Mouse (Mus musculus): ENCODE data around the gene Myoz1.
A peak's percentile ranks its signal among the peaks of the same experiment; 100 is the strongest.

The Myoz1 gene

DNA sequence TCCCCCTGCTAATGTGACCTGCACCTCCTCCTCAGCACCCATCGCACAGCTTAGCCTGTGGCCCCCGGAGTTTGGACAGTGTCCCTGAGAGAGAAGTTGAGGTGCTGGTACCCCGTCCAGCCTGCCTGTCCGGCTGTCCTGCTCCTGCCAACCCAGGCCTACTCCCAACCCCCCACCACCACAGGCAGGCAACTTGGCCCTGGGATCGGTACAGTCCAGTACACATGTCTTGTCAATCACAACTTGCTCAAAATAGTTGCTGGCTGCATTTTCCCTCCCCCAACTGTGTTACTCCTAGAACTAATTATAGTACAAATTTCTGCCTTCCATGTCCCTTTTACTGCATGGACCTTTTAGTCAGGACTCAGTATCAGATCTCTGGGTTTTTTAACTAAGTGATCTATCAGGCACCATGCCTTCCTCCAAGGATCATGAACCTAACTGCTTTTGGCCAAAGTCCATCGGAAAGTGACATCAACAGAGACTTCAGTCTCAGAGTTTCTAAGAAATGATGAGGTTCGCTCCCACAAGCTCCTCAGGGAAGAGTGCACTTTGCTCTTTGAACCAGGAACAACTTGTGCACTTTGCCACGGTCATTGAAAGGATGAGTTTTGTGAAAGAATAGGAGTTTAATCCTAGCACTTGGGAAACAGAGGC, 11.9 kb upstream of the Myoz1 start, which contains the start of gene Synpo2l:
Gene Synpo2l, minus strand, starts transcription at position 201 of the 657 bp plus-strand sequence.
- no peak for DNase-seq

DNA sequence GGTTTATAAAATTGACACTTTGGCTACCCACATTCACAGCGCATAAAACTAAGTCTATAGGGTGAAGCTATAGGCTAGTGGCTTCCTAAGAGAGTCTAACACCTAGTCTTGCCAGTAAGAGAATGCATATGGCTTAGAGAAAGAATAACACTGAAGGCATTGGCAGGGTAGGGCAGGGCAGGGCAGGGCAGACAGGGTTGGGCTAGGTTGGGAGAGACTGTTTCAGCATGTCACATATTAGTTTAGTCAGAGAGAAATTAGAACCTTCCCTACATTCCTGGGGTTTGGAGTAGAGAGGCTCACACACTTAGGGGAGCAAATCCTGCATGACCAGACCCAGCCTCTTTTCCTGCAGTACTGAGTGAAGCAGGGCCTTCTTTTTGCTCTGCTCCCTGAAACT, 11.1 kb upstream of the Myoz1 start:
- DNase-seq = no peak

DNA sequence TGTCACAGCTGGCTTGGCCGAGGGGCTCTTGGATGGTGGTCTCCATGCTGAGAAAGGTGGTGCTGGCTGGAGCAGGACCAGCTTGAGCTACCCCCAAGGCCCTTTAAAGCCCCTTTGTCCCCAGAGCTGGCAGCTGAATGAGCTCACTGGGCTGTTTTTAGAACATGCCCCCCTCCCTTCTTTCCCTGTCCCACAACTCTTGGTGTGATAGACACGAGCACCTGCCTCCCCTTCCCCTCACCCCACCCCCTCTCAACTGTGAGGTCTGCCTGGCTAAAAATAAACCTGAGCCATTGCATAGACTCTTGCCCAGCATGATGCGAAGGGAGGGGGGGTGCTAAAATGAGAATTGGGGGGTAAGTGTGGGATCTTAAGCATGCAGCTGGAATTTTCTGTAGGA, 8.1 kb upstream of the Myoz1 start:
- no peak for DNase-seq

- no peak for DNase-seq
These were observed 7.3 kb upstream of the Myoz1 start for GRCm38 (mm10) chr14:20663601-20664000.

DNA sequence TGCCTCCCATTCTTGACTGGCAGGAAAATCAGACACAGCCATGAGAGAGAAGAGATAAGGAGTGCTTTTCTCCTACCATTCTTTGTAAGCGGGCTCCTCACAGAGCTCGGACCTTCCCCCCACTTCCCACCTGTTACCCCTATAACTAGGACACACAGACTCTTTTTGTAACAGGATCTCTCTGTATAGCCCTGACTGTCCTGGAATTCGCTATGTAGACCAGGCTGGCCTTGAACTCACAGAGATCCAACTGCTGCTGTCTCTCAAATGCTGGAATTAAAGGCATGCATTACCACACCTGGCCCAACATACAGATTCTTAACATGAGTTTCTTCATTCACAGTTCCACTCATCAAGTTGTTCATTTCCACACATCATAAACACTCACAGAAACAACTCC, 6.4 kb upstream of the Myoz1 start:
- DNase-seq = no peak

DNA sequence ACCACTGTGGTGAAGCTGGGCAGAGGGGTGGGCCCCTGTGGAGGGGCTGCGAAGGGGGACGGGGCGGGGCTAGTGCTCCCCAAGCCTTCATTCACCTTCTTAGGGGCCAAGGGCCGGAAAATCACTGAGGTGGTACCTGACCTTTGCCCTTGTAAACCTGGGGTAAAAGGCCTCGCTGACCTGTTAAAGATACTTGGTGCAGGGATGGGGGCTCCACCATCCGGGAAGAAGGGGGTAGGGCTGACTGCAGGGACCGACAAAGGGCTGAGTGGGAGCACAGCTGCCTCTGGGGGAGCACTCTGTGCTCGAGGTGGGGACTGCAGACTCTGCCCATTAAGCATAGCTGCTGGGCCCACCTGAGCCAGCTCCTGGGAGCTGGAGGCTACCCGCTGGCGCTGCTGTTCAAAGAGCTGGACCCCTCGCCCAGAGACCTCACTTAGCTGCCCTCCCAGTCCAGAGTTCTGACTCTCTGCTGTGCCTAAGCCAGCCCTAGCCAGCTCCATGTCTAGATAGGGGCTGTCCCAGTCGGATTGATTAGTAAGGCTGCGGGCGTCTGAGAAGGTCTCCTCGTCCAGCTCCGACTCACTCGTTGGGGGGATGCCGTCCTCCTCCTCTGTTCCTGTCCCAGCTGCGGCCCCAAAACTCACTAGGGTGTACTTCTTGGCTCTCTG, 5.5 kb upstream of the Myoz1 start:
- DNase-seq = no peak

DNA sequence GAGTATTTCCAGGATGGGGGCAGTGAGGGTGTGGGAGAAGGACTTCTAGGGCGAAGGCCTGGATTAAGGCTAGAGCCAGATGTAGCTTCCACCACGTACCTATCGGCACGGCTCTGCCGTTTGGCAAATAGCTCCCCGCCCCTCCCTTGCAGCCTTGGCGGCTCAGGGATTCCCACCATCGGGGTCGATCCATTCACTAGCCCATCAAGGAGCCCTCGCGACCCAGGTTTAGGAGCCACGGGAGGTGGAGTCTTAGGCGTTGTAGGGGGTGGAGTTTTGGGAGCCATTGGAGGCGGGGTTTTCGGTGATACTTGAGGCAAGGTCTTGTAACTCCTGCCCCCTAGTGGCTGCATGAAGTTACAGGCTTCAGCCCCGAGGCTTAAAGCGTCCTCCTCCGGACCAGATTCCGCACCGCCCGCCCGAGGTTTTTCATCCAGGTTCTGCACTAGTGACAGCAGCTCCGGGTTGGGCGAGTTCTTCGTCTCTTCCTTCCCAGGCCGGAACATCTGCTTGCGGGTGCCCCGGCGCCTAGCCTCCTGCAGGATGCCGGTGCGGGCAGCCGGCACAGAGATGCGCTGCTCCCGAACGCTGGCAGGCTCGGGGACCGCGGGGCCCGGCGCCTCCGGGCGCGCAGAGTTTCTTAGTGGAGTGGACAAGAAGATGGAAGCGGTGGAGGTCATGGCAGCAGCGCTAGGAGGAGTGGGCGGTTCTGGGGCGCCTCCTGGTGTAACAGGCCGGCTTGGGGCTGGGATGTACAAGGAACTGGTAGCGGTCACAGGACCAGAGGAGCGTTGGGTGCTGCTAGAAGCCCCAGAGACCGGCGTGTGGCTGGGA, 4.7 kb upstream of the Myoz1 start:
- DNase-seq = peak; percentile 98

DNA sequence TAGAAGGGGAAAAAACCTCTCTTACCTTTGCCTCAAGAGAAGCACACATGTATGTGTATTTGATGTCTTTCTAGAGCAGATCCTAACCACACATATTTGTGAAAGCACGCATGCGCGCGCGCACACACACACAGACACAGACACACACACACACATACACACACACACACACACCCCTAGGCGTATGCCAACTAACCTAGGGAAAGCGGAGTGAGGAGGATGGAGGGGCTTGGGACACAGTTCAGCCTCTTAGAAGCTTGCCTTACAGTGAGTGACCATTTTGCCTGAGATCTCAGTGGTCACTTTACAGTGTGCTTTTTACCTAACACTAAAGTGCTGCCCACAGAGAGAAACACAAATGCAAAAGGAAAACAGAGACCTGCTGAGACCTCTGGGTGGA, 3.3 kb upstream of the Myoz1 start:
- no peak for DNase-seq

- DNase-seq = no peak
These were observed 2.6 kb upstream of the Myoz1 start for GRCm38 (mm10) chr14:20658902-20659301.

- DNase-seq = peak; percentile 58
These were observed 2.0 kb upstream of the Myoz1 start for GRCm38 (mm10) chr14:20658326-20658725.

GRCm38 (mm10) chr14:20655731-20656130, 609 bp downstream of the Myoz1 start:
- DNase-seq = no peak

DNA sequence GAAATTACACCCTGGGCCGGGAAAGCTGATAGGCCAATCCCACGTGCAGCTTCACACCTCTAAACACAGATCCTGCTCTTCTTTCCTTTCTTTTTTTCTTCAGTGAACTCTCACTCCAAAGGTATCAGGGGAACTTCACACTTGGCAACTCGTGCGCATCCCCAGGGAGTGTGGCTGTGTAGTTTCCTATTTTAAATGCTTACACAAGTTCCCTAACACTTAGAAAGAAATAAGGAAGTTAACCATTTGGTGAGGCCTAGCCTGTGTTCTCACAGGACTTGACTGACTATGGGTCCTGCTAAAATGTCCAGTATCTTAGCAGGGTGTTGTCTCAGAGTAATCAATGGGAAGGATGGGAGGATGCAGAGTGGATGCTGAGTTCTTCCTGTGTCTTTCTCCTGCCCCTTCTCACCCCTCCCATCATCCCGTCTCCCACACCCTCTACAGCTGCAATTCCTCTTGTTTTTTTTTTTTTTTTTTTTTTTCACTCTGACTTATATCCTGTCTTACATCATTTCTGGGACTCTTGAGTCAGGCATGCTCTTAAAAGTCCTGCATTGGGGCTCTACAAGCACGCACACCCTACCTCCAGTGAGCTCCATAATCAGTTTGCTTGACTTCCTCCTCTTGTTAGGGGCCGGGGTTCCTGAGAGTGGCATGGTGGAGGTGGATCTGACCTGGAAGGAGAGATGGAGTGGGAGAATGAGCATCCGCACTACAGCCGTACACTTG, 1.5 kb downstream of the Myoz1 start:
- no peak for DNase-seq

- no peak for DNase-seq
These were observed 4.6 kb downstream of the Myoz1 start for GRCm38 (mm10) chr14:20651722-20652256.

GRCm38 (mm10) chr14:20651000-20651399, 5.3 kb downstream of the Myoz1 start:
- no peak for DNase-seq

DNA sequence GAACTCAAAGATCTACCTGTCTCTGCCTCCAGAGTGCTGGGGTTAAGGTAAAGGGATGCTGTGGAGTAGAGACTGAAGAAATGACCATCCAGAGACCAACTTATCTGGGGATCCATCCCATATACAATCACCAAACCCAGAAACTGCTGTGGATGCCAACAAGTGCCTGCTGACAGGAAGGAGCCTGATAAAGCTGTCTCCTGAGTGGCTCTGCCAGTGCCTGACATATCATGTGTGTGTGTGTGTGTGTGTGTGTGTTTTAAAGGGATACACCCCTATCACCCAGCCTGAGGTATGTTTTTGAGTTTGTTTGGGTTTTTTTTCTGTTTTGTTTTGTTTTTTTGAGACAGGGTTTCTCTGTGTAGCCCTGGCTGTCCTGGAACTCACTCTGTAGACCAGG, 10.0 kb downstream of the Myoz1 start:
- DNase-seq = no peak

DNA sequence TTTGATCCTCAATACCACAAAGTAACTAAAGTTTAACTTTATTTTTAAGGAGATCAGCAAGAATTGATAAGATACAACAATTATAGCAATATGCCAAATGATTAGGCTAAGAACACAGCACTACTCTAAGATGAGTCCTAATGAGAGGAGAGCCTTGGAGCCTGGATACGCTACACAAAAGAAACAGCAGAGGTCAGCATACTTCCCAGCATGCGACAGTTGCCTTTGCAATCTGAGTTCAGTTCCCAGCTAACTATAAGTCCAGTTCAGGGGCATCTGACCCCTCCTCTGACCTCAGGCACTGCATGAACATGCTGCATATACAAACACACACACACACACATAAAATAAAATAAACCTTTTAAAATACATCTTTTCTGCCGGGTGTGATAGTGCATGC, 10.8 kb downstream of the Myoz1 start:
- DNase-seq = no peak

DNA sequence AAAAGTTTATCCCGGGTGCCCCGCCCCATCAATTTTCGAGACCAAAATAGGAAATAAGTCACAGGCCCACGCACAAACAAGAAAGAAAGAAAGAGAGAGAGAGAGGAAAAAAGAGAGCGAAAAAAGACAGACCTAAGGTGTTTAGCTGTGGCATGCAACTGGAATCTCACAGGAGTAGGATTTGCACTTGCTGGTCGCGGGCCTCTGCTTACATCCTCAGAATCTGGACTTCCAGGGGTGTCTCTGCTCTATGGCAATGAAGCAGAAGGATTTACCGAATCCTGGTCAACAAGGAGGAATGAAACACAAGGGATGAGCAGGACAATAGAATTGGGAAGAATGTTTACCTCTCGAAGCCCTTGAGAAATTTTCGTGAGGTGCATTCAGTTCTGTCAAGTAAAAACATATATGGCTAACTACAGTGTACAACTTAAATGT, 14.9 kb downstream of the Myoz1 start:
- peak; percentile 49 for DNase-seq

- DNase-seq = peak; percentile 98
These were observed 15.5 kb downstream of the Myoz1 start, which contains the start of gene Usp54 for GRCm38 (mm10) chr14:20640644-20641437. Usp54 (minus strand) TSS chr14:20641063.

GRCm38 (mm10) chr14:20639918-20640619, 16.3 kb downstream of the Myoz1 start:
- no peak for DNase-seq

DNA sequence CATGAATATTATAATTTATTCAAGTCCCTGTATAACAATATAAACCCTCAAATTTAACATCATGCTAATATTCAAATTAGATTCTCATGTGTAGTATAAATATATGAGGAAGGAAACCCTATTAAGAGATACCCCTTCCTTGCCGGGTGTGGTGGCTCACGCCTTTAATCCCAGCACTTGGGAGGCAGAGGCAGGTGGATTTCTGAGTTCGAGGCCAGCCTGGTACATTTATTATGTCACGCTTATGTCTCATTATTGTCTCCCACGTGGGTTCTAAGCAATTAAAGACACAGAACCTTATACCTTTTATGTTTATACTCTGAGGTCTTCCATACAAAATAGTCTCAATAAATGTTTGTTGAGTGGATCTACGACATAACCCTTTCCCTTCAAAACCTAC, 17.6 kb downstream of the Myoz1 start:
- DNase-seq = no peak
